Mouse (Mus musculus): Measurements from ENCODE around the gene Rasa4. TPM values are rescaled to one million over a fixed set of nuclear protein-coding genes. Genes with fewer than 3 reads are reported as not detected.
A peak's percentile ranks its signal among the peaks of the same experiment; 100 is the strongest.

Rasa4 gene
- total RNA-seq, 1 experiment from 2014 or later: 32.3 TPM

DNA sequence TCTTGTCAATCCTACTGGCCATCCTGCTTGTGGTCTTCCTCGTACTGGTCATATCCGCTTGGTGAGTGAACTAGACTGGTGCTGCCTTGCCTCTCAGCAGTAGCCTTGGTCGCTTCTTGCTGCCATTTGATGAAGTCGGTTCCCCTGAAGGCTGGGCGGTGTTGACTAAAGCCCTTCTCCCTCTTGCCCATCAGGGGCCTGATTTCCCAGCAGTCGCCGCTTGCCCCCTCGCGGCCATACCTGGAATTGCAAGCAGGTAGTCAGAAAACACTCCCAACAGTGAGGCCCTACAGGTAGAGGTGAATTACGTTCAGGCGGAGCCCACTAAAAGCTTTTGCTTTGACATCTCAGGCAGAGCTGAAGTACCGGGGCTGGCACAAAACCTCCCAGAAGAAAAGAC is 22.1 kb upstream of the Rasa4 start:
- ATAC-seq (replicated peaks; ENCODE audit: insufficient number of reproducible peaks, low FRiP score, low TSS enrichment, poor library complexity, severe bottlenecking): peak; percentile 74; the same call in 1 of the 2 replicates

DNA sequence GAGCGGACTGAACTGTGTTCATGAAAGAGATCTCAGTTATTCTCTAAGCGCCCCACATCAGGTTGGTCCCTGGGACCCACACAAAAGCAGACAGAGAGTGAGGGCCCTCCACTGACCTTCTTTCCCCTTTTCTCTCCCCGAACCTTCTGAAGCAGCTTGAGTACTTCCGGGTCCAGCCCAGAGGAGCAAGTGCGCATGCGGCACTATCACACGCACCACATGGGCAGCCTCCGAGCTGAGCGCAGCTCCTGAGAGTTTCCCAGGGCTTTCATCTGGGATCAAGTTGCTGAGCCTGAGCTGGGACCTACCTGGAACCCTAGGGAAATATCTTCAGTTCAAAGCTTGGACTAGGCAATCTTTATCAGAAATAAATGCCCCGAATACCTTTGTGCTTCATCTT is 19.8 kb upstream of the Rasa4 start:
- no peak for ATAC-seq (replicated peaks; ENCODE audit: insufficient number of reproducible peaks, low FRiP score, low TSS enrichment, poor library complexity, severe bottlenecking)

DNA sequence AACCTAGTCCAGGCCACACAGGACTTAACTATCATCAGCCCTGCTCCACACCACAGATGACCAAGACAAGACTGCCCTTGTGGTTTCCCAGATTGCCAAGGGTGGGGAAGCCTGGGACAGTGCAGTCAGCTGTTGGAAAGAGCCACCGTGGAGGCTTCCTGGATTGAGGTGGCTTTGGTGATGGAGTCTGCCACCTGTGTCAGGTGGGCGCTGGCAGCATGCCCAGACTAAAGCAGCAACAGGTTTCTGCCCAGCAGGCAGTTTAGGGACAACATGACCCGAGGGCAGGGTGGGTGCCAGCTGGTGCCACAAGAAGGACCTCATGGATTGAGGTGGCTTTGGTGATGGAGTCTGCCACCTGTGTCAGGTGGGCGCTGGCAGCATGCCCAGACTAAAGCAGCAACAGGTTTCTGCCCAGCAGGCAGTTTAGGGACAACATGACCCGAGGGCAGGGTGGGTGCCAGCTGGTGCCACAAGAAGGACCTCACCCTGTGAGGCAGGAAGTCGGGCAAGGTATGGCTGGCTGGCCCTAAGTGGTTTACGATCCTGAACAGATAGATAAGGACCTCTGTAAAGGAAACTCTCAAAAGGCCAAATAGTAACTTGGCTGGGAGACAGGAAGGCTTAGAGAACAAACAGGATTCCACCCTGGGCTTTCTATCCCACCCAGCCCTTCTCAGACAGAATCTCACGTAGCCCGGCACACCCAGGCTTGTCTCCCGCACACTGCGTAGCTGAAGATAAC is 17.1 kb upstream of the Rasa4 start:
- 0 out of 2 replicates have a peak, but pooled peaks have one; percentile 11 for ATAC-seq (replicated peaks; ENCODE audit: insufficient number of reproducible peaks, low FRiP score, low TSS enrichment, poor library complexity, severe bottlenecking)

DNA sequence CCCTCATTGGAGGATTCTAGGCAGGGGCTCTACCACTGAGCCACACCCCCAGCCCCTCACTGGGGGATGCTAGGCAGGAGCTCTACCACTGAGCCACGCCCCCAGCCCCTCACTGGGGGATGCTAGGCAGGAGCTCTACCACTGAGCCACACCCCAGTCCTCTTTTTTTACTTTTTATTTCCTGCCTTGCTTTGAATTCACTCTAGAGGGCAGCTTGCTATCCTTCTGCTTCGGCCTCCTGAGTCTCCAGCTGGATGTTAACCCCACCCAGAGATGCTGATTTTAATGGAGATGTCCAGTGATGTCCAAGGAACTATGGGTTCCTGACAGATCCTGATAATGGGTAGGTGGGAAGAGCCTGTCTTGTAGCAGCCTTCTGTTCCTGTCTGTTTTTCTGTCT is 14.3 kb upstream of the Rasa4 start:
- no peak for ATAC-seq (replicated peaks; ENCODE audit: insufficient number of reproducible peaks, low FRiP score, low TSS enrichment, poor library complexity, severe bottlenecking)

DNA sequence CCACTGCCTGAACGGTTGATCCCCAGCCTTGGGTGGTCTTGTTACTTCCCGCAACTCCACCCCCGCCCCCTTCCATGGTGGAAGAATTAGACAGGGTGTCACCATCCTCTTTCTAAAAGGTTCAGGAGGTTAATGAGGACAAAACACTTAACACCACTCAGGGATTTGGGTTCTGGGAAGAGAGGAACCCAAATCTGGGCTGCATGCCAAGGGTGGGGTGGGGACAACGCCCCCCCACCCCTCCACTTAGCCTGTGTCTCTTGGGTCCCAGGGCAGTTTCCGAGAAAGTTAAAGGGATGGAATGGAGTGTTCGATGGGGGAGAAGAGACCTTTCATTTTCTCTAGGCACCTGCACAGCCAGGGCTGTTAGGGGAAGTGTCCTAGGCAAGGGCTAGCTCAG is 10.7 kb upstream of the Rasa4 start:
- no peak for ATAC-seq (replicated peaks; ENCODE audit: insufficient number of reproducible peaks, low FRiP score, low TSS enrichment, poor library complexity, severe bottlenecking)

DNA sequence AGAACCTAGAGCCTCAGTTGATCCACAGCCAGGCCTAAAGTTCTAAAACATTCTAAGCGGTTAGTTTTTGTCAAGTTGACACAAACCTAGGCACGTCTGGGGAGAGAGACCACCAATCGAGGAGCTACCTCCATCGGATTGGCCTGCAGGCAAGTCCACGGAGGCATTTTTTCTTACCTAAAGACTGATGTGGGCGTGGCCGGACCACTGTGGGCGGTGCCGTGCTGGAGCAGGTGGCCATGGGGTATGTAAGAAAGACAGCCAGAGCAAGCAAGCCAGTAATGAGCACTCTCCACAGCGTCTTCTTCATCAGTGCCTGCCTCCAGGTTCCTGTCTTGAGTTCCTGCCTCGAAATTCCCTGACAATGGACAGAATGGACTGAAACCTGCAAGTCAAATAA is 10.2 kb upstream of the Rasa4 start:
- no peak for ATAC-seq (replicated peaks; ENCODE audit: insufficient number of reproducible peaks, low FRiP score, low TSS enrichment, poor library complexity, severe bottlenecking)

DNA sequence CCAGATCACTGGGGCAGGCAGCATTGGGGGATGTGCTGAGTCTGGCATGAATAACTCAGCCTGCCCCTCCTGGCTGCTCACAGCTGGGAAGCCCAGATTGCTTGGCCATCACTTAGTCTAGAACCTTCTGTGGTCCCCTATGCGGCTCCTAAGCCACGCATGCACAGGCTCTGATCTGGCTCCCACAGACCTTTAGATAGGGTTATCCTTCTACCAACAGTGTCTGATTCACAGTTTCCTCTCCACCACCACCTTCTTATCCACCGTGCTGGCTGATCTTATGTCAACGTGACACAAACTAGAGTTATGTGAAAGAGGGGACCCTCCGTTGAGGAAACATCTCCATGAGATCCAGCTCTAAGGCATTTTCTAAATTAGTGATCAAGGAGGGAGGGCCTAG is 8.6 kb upstream of the Rasa4 start:
- ATAC-seq (replicated peaks; ENCODE audit: insufficient number of reproducible peaks, low FRiP score, low TSS enrichment, poor library complexity, severe bottlenecking): no peak

DNA sequence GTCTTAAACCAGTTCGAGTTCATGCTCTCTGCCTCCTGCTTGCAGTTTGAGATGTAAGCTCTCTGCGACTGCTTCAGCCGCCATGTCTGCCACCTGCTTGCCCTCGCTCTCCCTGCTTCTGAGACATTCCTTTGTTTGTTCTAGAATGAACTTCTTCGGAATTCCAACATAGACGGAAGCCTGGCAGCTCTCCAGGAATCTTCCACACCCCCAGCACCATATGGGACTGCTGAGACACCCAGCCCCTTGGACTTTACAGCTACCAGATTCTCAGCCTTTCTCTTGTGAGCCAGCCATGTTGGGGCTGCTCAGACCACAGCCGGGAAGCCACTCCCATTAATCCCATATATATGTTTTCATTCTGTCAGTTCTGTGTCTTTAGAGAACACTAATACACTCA is 7.4 kb upstream of the Rasa4 start:
- no peak for ATAC-seq (replicated peaks; ENCODE audit: insufficient number of reproducible peaks, low FRiP score, low TSS enrichment, poor library complexity, severe bottlenecking)

DNA sequence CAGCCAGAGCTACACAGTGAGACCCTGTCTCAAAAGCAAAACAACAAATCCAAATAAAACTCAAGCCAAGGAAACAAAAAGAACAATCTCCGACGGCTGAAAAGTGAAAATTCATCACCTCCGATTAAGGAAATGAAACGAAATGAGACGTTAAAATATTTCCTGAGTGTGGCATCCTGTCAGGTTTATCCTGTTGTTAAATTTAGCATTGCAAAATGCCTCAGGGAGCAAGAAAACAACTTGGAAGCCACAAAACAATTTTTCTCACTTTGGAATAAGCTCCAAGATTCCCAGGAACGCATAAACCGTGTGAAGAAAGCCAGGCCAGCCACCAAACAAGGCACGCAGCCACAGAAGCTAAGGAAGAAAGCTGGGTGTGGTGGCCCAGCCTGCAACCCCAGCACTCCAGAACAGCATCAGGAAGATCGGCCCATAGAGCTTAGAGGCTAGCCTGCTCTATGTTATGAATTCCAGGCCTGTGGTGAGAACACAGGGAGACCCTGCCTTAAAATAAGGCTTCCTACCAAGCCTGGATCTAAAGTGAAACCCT is 6.6 kb upstream of the Rasa4 start:
- ATAC-seq (replicated peaks; ENCODE audit: insufficient number of reproducible peaks, low FRiP score, low TSS enrichment, poor library complexity, severe bottlenecking): no peak

DNA sequence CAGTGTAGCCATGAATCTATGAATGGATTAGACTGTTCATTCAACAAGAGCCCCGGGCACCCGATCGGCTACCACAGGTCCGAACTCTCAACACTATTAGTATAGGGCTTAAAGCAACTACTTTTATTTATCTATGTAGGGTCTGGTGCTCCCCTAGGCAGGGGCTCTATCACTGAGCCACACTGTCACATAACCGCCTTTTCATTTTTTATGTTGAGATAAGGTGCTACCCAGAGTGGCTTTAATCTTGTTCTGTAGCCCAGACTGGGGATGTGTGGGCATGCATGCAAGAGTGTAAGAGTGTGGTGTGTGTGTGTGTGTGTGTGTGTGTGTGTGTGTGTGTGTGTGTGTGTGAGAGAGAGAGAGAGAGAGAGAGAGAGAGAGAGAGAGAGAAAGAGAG is 5.6 kb upstream of the Rasa4 start:
- ATAC-seq (replicated peaks; ENCODE audit: insufficient number of reproducible peaks, low FRiP score, low TSS enrichment, poor library complexity, severe bottlenecking): no peak

DNA sequence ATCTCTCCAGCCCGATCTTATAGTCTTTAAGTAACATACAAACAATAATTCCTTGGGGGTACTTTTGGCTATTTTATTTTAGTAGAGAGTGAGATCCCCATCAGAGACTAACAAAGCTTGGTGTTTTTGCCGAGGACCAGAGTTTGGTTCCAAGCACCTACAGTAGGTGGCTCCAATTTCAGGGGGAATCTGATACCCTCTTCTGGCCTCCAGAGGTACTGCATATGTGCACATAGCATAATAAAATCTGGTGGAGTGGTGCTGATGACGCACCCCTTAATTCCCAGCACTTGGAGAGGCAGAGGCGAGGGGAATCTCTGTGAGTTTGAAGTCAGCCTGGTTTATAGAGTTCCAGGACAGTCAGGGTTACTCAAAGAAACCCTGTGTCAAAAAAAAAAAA is 1.4 kb upstream of the Rasa4 start:
- no peak for ATAC-seq (replicated peaks; ENCODE audit: insufficient number of reproducible peaks, low FRiP score, low TSS enrichment, poor library complexity, severe bottlenecking)

DNA sequence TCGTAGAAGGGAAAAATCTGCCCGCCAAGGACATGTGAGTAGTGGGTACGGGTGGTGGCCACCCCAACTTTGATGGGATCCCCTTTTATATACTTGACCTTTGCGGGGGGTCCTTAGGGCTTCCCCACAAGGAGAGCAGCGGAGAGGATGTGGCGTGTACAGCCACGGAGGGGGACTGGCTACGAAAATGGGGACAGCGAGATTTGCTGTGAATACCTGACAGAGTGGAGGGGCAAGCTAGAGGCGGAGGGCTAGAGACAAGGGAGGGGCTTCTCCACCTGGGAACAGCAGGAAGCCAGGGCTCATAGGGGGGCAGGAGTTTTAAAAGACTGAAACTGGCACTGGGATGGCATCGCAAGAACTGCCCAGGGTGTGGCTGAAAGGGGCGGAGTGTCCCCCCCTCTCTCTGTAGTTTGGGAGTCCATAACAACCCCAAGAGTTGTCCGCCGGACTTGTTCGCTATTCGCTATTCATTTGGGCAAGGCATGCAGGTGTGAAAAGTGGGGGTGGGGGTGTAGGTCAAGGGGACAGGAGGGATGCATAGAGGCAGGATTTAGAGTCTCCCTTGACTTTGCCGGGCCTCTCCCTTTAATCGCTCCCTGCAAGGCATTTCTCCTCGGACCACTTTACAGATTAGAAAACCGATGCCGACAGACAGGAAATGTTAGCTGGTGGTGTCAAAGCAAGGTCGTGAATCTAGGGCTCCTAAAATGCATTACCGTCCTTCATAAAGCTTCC is 597 bp downstream of the Rasa4 start:
- ATAC-seq (replicated peaks; ENCODE audit: insufficient number of reproducible peaks, low FRiP score, low TSS enrichment, poor library complexity, severe bottlenecking): 0 out of 2 replicates have a peak, but pooled peaks have one; percentile 4

DNA sequence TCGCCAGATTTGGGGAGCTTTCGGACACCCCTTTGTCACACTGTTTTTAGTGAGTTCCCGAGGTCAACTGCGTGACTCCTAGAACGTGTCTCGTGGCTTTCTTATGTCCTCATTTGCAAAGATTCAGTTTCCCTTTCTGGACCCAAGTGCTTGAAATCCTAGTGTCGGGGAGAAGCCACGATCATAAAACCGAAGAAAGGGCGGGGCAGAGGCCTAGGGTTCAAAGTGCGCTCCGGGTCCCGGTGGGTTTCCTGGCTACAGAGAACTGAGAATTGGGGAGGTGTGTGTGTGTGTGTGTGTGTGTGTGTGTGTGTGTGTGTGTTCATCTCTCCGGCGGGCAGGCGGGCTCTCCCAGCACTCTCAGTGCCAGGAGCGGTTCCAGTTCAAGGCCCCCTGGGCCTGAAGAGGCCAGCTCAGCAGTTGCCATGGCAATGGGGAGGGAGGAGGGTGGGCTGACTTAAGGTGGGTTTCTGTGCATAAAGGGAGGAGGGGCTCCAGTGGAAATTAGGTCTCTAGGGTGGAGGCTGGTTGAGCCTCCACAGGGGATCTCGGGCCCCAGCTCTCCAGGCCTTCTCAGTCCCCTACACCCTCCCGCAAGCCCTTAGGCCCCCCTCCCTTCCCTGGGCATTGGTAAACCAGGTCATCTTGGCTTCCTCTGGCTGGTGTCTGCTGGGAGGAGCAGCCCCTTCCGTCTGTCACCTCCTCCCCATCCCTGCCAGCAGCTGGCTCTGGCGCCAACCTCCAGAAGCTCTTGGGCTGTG is 1.4 kb downstream of the Rasa4 start:
- peak; percentile 53 for ATAC-seq (replicated peaks; ENCODE audit: insufficient number of reproducible peaks, low FRiP score, low TSS enrichment, poor library complexity, severe bottlenecking)

DNA sequence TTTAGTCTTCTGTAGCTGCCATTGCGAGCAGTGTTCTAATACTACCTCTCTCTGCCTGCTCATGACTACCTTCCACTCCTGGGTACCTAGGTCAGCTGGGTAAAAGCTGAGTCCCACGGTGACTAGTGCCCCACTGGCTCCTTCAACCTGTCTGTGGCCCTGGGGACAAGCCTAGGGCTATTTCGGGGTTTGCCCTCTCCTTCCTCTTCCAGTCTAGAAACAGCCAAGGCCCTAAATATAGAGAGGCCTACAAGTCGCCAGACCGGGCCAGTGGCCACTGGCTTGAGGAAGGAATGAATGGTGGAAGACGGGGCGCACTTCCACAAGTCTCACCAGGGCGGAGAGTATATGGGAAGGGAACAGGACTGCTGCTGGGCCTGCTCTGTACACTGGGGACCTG is 2.6 kb downstream of the Rasa4 start:
- no peak for ATAC-seq (replicated peaks; ENCODE audit: insufficient number of reproducible peaks, low FRiP score, low TSS enrichment, poor library complexity, severe bottlenecking)

DNA sequence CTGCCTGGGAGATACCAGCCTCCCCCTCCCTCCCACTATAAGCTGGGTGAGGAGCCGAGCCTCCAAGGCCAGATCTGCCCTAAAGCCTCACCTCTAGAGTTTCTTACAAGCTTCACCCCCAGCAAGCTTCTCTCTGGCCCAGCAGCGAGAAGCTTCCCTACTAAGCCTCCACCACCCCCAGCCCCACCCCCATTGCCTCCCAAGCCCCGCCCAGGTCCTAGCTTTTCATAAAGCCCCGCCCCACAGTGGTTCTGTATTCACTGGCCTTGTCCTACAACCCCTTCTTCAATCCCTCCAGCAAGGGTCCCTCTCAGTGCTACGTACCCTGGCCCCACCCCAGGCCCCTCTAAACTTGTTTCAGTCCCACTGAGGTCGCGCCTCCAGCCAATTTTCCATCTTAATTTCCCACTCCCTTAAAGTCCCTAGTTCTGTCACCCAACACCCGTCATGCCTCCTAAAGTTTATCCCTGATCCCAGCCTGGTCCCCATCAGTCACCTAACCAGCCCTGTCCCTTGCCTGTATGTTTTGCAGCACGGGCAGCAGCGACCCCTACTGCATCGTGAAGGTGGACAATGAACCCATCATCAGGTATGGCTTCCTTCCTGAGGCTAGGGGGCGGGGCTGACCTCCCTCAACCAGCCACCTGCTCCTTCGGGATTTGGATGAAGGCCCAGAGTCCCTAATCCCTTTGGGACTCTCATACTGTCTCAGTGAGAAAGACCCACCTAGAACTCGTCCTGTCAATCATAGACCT is 5.3 kb downstream of the Rasa4 start:
- ATAC-seq (replicated peaks; ENCODE audit: insufficient number of reproducible peaks, low FRiP score, low TSS enrichment, poor library complexity, severe bottlenecking): no peak

DNA sequence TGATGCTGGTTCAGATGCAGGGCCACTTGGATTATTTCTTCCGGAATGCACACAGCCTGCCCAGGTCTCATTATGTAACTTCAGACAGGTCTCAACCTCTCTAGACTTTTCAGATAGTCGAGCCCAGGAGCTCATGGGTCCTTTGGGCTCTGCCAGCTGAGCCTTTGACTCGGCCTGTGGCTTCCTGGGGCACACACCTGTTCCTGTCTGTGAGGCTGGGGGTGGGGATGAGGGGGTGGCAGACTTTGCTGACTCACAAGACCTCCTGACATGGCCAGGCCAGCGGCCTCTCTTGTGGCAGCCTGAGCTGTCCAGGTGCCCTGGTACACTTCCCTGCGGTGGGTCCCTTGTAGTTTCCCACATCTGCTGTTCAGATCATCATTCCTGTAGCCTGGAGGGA is 8.2 kb downstream of the Rasa4 start:
- ATAC-seq (replicated peaks; ENCODE audit: insufficient number of reproducible peaks, low FRiP score, low TSS enrichment, poor library complexity, severe bottlenecking): no peak

DNA sequence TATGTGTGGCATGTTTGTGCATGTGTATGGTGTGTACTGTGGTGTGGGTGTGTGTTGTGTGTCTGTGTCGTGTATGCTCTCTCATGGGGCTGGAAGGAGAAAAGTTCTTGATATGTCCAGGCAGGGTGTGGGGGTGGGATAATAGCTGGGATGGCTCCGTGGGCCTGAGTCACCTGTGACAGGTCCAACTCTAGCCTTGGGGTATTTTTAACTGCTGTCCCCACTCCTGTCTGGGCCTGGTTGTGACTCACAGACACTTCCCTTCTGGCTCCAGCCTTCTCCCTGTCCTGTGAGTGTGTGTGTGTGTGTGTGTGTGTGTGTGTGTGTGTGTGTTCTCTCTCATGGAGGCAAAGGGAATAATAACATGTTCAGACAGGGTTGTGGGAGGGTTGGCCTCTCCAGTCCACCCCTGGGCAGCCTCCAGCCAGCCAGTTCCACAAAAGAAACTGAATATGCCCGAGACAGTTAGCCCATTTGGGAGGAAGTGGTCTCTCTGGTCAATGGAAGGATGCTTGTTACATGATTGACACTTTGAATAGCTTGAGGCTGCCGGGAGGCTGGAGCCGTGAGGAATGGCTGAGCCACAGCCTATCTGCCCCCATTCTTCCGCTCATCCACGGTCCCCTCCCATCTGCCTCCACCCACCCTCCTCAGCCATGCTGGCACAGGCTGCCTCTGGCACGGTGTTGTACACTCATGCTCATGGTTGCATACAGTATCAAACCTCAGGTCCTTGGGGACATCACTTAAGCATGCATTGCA is 10.7 kb downstream of the Rasa4 start:
- no peak for ATAC-seq (replicated peaks; ENCODE audit: insufficient number of reproducible peaks, low FRiP score, low TSS enrichment, poor library complexity, severe bottlenecking)

DNA sequence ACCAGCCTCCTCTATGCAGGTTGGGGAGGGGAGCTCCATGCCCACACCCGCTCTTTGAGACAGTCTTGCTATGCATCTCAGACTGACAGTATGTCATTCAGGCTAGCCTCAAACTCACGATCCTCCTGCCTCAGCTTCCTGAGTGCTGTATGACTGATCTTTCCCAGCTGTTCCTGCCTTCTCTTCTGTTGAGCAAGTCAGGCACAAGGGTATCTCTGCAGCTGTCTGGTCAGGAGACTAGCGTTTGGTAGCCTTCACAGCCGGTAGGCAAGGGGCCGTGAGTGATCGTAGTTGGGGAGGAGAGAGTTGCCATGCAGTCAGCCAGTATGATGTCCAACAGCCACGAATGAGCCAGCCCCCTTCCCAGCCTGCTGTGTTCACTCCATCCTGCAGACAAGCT is 11.4 kb downstream of the Rasa4 start:
- ATAC-seq (replicated peaks; ENCODE audit: insufficient number of reproducible peaks, low FRiP score, low TSS enrichment, poor library complexity, severe bottlenecking): no peak

Data from monocyte, adult 5-6 weeks (primary cell).